Mouse (Mus musculus) mouse trophoblast stem cell (cell line): Measurements from ENCODE around the gene Cat.

Experiments used
- in situ Hi-C, 2 experiments: fragments of 300-500 bp; cut with MseI, MboI; formaldehyde crosslinking; loops; 2 replicates in 1 of 2; 3 replicates in 1 of 2; pipeline ENCODE4 v1.15.1; 2025

The Cat gene

DNA sequence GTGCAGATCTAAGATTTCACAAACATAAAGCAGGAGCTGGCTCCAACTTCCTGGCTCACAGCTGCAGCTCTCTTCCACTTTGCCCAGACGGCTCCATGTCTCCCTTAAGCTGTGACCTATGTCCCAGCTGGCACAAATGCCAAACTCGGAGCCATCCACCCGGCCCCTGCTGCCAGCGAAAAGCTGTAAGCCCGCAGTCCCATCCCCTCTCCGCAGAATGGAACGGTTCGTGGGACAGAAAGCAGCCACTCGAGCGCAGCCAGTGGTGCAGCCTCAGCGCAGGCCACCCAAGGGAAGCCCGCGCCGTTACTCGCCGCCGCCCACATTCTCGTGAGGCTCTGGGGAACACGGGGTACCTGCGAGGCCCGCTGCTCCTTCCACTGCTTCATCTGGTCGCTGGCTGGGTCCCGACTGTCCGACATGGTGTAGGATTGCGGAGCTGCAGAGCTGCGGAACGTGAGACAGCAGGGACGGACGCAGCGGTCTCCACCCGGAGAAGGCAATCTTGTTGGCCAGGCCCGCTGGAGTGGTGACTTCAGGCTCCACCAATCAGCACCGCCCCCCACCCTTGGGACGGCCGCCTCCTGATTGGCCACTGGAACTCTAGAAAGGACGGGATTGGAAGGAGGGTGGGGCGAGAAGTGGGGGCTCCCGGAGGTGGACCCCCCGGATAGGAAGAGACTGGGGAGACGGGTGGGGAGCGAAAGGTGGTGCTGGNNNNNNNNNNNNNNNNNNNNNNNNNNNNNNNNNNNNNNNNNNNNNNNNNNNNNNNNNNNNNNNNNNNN lies at the start of gene Cat:
Cat (minus strand) TSS at position 544 of the 785 bp plus-strand sequence.
- in situ Hi-C loops: no loop called here

DNA sequence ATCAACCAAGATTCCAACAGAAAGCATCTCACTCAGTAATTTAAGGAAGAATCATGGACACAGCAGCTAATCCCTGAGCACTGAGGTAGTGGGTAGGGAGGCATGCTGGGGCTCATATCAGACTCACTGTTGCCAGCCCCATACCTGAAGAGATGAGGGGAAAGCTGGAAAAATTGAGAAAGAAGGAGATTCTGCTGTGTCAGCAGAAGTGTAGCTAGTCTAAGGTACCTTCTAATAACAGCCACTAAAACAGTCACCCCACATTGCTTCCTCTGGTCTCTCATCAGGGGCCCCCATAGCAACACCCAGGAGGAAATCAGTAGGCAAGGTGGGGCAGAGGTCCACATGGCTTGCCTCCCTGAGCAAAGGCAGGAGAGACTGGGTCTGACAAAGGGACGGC lies 40.6 kb upstream of the Cat start:
- in situ Hi-C loops: no loop called here

DNA sequence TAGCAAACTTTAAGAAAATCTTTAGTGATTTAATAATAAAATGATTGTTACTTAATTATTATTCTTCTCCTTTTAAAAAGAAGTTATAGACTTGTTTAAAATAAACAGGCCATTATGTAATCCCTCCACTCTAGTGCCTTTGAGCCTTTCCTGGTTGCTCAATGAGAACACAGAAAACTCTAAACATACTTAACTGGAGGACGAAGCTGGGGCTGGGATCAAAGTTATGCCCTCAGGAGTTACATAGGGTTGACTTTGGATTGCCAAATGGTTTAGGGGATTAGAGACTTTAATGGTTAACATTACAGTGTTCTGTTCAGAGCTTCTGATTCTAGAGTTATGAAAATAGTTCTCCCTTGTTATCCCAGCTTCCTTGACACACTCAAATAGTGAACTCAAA lies 31.5 kb upstream of the Cat start:
- in situ Hi-C loops: no loop called here

DNA sequence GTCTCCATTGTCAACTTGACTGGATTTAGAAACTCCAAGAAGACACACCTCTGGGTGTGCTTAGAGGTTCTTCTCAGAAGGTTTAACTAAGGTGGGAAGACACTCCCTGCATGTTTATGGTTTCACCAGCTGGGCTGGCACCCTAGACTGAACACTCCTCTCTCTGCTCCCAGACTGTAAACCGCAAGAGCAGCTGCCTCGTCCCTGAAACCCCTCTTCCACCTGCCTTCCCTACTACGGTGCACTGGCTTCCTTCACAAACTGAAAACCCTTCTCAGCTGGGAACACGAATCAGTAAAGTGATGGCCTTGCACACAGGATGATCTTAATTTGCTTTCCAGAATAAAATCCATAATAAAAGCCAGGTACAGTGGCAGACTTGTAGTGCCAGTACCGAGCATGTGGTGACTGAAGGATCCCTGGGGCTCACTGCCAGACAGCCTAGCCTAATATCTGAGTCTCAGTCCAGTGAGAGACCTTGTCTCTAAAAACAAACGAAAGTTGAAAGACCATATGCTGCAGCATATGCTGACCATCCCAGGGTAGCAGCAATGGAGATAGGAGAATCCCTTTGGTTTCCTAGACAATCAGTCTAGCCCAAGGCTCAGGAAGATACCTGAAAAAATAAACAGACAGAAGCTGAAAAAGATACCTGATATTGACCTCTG lies 30.7 kb upstream of the Cat start:
- in situ Hi-C loops: no loop called here

DNA sequence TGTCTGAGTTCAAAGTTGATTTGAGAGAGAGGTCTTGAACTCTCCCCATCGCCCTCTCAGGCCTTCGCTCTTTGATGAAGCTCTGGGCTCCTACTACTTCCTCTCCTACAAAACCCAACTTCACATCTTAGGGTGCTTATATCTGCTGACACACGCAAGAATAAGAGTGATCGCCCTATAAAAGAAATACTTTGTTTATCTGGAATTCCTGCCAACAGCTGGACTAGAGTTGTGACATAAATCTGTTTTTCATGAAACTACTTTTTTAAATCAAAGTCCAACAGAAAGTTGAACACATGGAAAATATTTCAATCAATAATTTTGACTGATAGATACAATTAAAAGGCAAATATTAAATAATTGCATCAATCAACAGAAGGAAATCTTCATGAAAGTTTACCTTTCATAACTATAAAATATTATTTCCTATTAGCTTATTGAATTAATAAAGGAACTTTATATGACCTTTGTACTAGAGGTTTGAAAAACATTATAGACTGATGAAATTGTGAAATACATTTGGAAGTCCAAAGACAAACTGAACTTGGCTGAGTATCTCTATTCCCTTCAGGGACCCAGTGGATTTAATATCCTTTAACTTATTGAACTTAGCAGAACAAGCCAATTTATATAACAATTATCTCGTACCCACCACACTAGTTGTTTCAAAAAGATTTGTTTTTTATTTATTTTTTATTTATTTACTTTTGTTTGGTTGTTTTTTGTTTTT lies 27.3 kb upstream of the Cat start:
- in situ Hi-C loops: no loop called here

DNA sequence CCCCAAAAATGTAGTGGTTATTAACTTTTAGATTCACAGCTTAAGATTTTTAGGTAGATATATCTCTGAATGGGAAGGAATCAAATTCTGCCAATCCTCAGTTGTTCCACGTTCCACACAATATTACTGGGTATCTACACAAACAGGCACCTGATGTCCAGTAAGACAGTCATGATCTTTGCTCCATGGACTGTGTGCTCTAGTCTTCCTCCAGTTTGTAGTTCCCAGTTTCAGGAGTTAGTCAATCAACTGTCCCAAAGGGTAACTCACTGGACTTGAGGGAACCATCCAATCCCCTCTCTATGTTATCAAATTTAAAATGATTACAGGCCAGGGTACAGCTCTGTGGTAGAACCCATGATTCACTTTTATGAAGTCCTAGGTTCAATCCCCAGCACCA lies 26.7 kb upstream of the Cat start:
- in situ Hi-C loops: no loop called here

DNA sequence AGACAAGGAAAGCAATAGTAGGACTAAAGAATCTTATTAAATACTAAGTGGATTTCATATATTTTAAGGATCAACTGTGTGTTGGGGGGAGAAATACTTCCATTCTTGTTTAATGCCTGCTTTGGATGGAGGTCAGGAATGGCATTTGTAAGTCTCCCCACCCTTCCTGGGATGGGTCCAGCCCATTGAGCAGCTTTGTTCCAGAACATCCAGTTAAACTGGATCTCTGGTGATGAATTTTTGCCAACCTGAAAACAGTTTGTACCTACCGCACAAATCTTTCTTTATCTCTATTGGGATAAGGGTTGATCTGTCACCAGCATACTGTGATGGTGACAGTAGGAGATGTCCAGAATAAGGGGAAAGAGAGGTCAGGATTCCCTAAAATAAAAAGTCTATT lies 26.1 kb upstream of the Cat start:
- in situ Hi-C loops: no loop called here

DNA sequence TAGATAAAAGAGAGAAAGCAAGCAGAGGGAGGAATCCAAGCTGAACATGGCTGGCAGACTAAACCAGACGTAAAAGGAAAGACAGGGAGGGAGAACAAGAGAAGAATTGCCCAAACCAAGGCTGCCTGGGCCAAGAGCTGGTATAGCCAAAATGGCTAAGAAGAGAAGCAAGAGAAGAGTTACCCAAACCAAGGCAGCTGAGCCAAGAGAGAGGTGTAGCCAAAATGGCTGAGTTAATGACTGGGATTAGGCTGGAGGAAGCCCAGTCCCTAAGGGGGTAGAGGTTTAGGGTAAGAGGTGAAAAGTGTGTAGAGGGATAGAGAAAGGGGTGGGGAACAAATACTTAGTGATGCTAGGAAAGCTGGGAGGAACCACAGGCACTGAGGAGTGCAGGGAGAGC lies 22.7 kb upstream of the Cat start:
- in situ Hi-C loops: no loop called here

DNA sequence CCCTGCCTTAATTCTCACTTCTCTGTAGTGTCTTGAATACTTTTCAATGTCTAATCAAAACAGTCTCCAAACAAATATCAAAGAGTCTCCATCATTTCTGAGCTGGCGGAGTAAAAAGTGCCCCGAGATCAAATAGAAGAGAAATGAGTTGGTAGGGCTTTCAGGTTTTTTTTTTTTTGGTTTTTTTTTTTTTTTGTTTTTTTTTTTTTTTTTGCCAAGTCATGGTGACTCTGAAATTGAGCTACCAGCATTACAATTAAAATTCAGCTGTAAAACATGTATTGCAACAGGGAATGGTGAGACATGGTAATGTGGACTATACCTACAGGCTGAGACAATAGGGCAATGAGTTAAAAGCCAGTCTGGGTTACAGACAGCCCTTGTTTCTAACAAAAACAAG lies 21.0 kb upstream of the Cat start:
- in situ Hi-C loops: no loop called here

DNA sequence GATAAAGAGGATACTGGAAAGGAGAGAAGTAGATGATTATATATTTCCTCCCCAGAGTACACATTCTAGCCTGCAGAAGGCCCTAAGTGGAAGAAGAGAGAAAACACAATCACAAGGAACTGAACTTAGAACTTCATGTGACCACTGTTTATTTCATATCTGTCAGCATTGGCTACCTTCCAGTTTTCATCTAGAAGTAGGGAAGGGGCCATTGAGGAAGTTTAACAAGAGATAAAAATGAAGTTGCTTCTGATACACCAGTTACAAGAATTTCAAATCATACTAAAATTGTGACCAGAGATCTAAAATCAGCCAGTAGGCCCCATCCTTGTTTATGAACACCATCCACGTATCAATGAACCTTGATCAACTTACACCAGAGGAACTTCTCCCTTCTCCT lies 19.5 kb upstream of the Cat start:
- in situ Hi-C loops: no loop called here

DNA sequence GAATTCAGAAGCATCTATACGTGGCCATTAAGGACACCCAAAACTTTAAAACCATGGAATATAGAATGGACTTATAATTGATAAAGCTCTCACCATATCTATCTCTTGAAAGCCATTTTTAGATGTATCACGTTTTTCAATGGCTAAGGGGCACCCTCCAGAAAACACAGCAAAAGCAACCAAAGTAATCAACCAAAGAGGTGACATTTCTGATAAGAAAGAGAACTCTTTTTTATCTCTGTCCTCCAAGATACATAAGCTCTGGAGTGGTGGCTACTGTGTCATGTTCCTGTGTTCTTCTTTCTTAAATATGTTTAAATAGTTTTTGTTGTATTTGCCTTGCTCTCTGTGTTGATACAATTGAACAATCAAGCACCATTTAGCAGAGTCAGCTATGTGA lies 15.8 kb upstream of the Cat start:
- in situ Hi-C loops: no loop called here

DNA sequence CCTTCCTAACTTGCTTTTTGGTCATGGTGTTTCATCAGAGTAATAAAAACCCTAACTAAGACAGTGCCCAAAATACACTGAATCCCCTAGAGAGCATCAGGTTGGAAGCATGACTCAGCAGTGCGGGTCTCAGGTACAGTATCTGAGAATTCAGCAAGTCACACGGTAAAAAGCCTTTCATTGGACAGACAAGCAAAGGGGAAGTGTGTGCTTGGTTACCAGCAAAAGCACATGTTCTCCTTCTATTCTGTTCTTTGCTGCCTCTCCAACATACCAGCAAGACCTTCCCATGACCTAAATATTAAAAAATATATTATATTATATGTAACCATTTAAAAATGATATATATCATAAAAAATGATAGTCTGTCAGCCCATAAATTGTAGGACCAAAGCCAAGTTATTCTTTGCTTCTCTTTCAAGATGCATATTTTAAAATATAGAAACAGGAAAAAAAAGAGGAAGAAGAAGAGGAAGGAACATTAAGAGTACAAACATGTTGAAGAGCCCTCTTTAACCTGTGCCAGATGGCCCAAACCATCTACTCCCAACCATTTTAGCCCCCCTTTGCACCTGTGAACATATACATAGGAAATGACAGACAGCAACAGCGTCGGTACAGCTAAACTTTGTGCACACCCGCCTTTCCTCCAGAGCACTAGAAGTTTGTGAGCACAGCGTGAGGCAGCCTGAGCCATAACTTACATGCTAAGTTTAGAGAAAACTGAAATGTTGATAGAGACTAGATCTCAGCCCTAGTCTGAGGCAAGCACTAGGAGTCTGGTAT lies 10.9 kb upstream of the Cat start:
- in situ Hi-C loops: no loop called here

DNA sequence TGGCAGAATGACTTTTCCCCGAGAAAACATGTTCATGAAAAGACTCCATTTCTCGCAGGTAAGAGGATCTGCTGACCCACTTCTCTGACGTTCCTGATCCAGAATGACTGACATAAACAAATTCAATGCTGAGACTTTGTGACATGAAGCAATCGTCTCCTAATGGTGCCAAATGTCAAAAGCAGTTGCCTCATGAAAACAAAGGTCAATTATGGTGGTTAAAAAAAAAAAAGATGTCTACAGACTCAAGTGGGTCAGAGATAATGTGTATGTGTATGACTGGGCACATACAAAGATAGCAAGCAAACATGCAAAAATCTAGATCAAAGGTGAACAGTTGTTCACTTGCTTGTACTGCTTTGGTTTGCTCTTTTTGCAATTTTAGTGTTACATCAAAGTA lies 8.9 kb upstream of the Cat start:
- in situ Hi-C loops: no loop called here

DNA sequence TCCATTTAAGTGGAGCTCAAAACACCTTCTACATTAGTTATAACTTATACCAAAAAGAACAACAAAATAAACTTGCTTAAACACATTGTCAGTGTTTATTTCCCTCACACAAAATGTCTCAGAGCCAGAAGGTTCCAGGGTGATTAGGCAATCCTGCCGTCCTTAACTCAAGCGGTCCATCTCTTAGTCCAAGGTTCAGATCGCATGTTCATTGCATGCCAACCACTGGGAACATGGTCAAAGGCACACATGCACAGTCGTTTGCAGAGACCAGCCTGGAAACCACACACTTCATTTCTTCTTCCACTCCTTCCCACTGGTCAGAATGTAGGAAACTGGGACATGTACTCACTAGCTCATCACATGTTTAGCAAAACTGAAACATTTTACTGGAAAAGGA lies 7.6 kb upstream of the Cat start:
- in situ Hi-C loops: no loop called here

DNA sequence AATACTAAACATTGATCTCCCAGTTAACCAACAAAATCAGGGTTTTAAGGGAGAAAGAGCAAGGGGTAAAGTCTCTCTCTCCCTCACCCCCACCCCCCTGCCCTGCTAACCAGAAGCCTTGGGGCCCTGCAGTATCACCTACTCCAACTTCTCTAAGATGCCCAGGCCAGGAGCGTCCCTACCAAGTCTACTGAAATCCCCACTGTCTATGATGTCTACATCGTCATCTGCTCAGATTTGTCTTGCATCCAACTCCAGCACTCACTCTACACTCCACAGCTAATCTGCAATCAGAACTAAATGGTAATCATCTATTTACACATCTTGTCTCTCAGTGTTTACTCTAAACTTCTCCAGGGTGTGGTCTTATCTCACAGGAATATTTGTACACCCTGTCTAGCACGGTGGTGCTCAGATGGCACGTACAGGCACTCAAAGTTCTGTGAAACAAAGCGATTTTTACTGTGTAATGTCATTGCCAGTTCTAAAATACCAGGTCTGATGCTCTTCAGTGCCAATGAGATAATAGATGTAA lies 907 bp downstream of the Cat start:
- in situ Hi-C loops: no loop called here

DNA sequence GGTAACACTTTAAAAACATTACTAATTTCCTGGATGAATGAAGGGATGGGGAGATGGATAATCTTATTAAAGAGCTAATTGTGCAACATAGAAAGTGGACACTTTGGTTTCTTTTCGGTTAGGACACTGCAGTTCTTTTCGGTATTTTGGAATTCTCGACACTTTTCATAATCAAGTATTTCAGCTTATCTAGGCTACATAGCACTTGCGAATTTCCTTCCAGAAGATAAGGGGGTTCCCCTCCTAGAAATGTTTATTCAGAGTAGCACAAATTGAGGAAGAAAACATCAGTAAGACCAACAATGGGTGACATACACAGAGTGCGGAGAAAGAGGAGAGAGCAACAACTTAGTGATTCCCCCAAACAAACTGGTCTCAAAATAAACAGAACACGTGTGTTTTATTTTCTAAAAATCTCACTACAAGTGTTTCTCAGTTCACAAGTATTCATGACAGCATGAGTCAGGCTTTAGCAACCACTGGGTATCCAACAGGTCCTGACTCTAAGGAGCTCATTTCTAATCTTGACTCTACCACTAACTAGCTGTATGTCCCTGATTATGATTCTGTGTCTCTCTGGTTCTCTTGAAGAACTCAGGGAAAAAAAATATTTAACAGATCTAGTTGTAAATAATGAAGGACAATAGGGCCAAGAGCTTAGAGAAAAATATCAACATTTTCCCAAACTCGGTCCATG lies 1.5 kb downstream of the Cat start:
- in situ Hi-C loops: no loop called here

DNA sequence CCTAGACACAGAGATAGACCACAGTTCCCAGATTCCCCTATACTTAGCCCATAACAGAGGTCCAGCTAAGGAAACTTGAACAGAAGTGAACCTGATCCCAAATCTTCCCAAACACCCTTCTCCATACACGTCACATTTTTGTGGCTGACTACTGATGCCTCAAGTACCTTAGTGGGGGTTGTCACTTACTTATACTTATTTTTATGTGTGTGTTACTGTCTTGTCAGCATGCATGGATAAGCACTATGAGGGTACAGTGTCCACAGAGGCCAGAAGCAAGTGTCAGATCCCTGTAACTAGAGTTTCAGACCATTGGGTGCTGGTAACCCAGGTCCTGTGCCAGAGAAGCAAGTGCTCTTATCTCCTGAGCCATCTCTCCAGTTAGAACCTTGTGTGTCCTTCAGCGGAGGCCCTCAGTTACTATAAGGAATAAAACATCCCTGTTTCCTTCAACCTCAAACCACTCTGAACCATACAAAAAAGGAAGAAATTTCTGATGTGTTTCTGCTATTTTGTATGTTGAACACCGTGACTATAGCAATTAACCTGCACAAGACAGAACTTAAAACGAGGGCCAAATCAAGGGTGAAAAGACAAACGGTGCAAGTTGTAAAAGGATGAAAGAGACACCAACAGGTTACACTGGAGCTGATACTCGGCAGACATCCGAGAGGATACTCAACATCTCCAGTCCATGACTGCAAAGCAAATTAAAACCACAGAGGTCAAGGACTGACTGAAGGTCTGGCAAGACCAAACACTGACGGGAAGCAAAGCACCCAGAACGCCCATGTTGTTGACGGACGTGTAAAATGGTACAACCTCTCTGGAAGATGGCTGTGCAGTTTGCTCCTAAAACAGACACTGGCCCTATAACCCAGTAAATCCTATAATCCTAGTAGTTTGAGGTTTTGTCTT lies 3.4 kb downstream of the Cat start:
- in situ Hi-C loops: no loop called here

DNA sequence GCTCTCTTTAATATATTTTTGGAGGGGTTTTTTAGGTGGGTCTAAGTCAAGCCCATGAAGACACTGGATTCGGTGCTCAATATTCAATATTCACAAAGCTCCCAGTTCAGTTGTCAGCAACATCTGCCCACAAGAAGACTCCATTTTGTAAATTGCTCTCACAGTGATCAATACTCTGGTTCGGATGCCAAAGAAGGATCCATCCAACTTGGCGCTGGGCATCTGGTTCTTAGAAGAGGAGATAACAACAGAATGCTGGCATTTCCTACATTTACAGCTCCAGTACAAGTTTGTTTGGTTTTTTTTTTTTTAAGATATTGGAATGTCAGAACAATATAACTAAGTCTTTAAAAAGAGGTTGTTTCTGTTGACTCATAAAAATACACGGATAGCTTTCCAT lies 4.1 kb downstream of the Cat start:
- in situ Hi-C loops: no loop called here

DNA sequence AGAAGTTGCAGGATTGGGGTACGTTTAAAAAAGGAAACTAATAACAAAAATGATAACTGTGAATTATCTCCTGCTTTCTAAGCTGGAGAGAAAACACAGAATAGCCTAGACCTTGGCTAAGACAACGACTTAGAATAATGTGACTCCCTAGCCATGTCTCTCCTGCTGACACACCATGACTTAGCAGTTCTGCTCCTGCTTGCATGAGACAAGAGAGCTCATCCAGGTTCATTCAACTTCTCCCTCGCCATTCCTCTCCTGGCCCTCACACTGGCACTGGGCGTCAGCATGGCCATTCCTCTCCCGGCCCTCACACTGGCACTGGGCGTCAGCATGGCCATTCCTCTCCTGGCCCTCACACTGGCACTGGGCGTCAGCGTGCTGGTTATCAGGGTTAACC lies 4.7 kb downstream of the Cat start:
- in situ Hi-C loops: no loop called here

DNA sequence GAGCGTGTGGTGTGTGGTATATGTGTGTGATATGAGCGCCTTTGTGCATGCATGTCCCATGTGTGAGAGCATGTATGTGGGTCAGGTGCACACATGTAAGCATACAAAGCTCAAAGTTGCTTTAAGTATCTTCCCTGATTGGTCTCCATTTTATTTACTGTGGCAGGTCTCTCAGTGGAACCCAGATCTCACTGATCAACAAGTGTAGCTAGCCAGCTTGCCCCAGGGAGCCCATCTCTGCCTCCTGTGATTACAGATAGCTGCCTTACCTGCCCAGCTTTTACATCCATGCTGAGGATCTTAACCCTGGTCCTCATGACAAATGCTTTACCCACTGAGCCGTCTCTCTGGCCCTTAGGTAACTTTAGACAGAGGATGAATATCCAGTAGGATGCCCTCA lies 6.6 kb downstream of the Cat start:
- in situ Hi-C loops: no loop called here
